Mouse (Mus musculus) frontal cortex, postnatal 14 days (tissue): Measurements from ENCODE around the gene Mcee.

Experiments used
- DNase-seq, 2 experiments: peaks; one replicate each; pipeline ENCODE4 v3.0.0; 2022; ENCODE audit warnings: low spot score in 2 of 2

Gene Mcee

GRCm38 (mm10) chr7:64392122-64392818 is at the start of gene Mcee, which contains the start of gene Mphosph10:
Mcee (plus strand) TSS chr7:64392607.
Mphosph10 (minus strand) TSS chr7:64392268.
- peak; percentile 90 to 94 for DNase-seq

- DNase-seq, result no peak
Measured at GRCm38 (mm10) chr7:64347813-64348212, 44.6 kb upstream of the Mcee start.

GRCm38 (mm10) chr7:64349147-64349861 is 43.1 kb upstream of the Mcee start:
- DNase-seq, result peak in 1 of 2 experiments; percentile 27

DNA sequence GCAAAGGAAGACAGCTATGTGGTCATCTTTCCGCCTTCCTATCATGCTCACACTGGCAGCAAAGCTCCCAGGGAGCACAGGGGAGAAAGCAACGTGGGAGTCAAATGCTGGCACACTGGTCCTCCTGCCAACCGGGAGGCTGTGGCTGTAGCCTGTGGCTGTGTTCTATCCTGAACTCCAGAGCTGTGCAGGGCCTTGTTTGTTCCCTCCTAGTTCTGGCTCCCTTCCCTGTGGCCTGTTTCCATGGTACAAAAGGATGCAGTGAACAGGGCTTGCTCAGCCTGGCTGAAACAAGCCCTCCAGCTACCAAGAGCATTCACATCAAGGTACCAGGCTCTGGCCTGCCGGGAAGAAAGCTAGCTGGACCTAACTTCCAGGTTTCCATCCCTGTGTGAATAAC is 41.3 kb upstream of the Mcee start:
- peak; percentile 44 for DNase-seq

DNA sequence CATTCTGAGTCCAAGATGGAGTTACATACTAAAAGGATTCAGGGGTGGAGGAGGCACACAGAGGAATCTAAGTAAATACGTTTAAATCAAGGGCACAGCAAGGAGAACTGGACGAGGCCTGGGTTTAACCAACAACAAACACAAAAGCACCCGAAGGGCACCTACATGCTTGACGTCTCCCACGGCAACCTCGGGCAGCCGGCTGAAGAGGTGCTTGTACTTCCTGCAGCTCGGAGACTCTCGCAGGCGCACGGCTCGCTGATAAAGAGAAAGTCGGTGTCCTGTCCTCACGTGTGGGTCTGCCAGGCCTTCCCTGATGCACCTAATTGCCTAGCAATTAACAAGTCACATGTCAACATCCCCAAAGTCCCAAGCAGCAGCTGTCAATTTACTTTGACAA is 38.2 kb upstream of the Mcee start:
- DNase-seq, result no peak

DNA sequence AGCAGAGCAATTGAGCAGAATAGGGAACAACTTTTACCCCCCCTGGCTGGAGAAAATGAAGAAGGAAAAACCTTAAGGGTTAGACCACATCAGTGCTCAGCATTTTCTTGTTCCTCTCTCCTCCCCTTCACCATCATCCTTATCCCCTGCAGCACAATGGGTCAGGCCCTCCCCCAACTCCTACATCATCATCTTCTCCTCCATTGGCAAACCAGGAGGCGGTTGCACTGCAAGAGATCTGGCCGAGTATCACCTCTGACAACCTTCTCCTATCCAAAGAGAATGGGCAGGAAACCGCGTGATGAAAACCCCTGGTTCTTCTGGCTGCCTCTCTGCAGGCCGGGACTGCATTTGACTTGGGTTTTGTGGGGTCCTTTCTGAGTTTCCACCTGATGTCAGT is 35.7 kb upstream of the Mcee start:
- no peak for DNase-seq

- DNase-seq, result peak; percentile 27 to 31
Measured at GRCm38 (mm10) chr7:64357405-64357804, 35.0 kb upstream of the Mcee start.

DNA sequence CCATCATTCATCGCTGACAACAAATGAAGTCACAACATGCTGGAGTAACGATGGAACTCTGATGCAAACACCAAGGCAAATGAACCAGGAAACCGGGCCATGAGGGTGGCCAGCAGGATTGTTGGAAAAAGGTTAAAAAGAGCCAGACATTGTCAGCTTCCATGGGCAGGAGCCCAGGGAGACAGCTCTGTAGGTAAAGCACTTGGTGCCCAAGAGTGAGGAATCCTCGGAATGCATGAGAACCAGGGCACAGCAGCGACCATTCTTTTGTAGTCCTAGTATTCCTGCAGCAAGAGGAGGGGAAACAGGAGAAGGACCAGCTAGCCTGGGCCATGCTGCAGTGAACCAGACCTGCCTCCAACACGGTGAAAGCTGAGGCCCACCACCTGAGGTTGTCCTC is 33.7 kb upstream of the Mcee start:
- no peak for DNase-seq

DNA sequence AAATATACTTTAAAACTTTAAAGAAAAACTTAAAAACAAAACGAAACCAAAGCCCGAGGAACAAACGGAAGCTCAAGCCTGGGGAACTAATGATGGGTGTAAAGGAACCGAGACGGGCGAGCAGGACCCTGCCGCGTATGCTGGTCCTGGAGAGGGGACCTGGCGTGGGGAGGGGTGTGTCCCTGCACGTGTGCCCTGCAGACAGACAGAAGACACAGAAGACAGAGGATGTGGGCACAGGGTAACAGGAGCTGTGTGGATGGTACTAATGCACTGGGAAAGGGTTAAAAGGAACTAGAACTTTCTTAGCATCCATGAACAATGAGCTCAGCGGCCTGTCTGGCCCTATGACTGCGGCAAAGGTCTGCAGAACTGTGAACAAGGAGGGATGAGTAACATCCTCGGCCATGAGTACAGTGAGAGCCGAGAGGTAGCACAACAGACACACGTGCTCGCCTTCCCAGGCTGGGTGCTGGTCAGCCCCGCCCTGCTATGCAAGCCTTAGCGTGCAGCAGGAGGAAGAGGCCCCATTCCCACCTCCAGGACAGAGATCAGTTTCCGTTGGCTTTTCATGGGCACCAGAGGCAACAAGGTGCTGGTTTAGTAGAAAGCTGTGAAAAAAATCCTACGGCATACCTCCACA is 32.3 kb upstream of the Mcee start:
- no peak for DNase-seq

DNA sequence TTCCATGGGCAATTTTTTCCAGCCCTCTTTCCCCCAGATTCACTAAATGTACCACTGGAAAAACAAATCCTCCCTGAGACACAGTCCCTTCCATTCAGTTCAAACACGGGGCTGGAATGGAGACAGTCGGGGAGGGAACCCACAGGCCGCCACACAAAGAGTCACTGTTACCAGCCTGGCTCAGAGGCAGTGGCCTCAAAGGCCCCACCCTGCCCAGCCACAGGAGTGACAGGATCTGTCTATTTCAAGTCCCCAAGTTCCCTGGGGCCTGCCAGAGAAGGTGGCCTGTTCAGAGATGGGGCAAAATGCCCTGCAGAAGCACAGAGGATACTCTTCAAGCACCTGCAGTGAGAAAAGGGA is 31.8 kb upstream of the Mcee start:
- peak; percentile 27 to 31 for DNase-seq

DNA sequence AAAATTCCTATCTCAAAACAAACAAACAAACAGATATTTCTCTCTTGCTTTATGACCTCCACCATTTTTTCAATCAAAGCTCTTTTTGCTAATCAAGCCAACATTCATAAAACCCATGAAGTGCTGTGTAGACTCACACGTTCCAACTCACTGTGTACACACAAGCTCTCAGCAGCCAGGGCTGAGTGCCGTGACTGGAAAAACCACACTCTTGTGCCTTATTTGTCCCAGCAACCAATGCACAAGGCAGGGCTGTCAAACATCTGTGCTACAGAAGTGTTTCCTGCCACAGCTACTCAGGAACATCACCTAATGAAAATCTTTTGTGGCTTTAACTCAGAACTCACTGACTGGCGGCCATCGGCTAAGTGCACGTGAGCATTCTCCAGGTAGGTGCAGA is 26.5 kb upstream of the Mcee start:
- no peak for DNase-seq

- DNase-seq, result no peak
Measured at GRCm38 (mm10) chr7:64369841-64370240, 22.6 kb upstream of the Mcee start.

DNA sequence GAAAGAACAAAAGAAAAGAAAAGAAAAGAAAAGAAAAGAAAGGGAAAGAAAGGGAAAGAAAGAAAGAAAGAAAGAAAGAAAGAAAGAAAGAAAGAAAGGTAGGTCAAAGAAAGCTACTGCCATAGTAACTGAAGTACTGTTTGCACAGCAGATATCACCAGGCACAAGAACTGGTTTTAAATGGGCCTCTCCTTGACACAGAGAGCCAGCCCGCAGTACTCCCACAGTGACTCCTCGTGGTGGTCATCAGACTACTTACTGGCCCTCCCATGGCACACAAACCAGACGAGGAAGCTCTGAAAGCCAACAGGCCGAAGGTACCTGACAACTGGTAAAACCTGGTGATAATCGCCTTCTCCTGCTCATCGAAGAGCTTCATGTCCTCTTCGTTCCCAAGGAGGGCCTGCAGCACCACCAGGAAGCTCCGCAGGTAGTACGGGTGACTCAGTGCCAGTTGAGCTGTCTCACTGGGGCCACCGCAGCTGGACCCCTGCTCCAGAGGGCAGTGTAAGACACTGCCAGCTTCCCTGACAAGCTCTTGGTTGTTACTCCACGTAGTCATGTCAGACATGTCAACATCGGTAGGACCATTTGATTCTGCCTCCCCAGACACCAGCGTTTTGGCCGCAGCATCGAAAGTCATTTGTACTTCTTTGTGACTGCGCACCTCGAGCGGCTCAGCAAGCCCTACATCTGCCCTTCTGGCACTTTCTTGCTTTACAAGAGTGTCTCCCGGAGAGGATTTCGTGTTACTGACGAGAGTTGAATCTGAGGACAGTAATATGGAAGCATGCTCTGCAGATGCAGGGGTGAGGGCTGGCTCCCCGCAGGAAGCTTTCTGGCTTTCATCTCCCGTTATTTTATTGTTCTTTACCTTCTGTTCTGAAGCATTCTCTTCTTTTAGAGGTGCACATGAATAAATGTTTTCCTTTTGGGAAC is 20.2 kb upstream of the Mcee start:
- DNase-seq, result no peak

- DNase-seq, result no peak
Measured at GRCm38 (mm10) chr7:64373147-64373829, 19.1 kb upstream of the Mcee start.

DNA sequence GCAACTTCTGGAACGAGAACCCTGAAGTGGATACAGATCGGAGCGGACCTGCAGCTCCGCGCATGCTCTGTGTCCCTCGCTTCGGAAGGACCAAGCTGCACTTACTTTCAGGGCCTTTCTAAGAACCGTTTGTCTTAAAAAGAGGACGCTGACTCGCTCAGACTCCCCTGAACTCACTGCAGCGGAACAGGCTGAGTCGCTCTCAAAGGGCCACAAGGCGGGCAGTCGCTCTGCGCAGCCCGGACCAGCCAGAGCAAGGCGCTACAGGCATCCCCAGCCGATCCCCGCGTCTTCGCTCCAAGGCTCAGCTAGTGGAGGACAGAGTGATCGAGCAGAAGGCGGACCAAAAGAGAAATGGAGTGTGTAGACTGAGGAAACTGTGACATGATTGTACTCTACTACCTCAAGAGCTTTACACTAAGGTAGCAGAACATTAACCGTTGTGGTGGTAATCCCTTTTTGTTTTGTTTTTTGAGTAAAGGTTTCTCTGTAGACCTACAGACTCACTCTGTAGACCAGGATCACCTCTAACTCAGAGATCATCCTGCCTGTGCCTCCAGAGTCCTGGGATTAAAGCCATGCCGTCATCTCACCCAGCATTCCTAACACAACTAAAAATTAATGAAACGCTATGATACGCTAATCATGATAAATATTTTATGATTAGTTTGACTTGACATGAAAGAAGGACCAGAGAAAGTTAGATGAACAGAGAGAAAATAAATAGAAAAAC is 18.4 kb upstream of the Mcee start, which contains the start of gene Fan1:
Gene Fan1 (minus strand): TSS at position 266 of the 733 bp plus-strand sequence.
- peak; percentile 75 to 85 for DNase-seq

DNA sequence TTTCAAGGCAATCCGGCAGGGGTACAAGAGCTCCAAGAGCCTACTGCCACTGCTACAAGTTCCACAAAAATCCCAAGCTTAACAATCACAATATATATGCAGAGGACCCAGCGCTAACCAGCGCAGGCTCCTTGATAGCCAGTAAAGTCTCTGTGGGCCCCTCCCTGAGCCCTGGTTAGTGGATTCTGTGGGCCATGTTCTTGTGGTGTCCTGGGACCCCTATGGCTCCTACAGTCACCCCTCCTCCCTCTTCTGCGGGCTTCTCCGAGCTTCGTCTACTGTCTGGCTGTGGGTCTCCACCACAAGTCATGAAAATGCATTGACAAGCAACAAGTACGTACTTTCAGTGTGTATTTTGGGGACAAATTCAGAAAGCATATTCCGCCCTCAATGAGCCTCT is 928 bp upstream of the Mcee start:
- no peak for DNase-seq

DNA sequence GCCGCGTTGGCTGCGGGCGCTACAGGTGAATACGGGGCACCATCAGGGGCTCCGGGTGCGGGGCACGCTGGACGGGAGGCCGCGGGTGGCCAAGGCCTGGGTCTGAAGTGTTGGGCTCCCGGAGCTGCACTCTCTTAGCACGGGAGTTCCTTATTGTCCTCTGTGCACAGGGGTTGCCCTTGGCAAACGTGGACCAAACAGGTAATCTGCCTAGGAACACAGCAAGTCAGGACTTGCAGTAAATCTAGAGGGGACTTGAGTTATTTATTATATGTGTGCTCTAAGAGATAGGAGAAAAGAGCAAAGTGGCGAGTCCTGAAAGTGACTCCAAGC is 378 bp downstream of the Mcee start:
- no peak for DNase-seq

DNA sequence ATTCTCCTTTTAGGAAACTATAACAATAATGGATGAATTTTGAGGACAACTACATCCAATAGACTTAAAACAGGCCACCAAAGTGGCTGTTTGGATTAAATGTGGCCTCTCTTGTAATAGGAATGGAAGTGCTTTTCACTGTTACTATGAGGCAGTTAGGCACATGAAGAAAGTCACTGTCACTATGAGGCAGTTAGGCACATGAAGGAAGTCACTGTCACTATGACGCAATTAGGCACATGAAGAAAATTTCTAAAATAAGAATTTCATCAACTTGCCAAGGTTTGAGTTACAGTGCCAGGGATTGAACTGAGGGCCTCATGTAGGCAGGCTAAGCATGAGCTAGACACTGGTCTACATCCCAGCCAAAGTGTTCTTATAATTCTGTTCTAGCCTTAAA is 8.3 kb downstream of the Mcee start:
- DNase-seq, result no peak

- DNase-seq, result no peak
Measured at GRCm38 (mm10) chr7:64402452-64402851, 10.0 kb downstream of the Mcee start.

GRCm38 (mm10) chr7:64403989-64404388 is 11.6 kb downstream of the Mcee start:
- no peak for DNase-seq

GRCm38 (mm10) chr7:64424861-64425260 is 32.5 kb downstream of the Mcee start:
- DNase-seq, result no peak
